Mouse (Mus musculus) stomach, embryonic 14.5 days (tissue): ENCODE measurements at regions not wholly inside any gene's neighbourhood (a gene's known extent, or its start where the extent isn't known, plus 50 kb on each side); places are given as distances from the start of the nearest gene placed in this dataset.

ENCODE experiments used
- ATAC-seq: fragments of 200-750 bp; cut with Nextera tagmentation; 2 replicates; pipeline ENCODE4 v1.8.0; 2017; ENCODE audit warnings: low read depth, moderate TSS enrichment; ENCODE audit not compliant: insufficient number of reproducible peaks, insufficient read depth, low FRiP score
- H3K27ac ChIP-seq: fragments of 300-500 bp; sonication (generic); 2 replicates; pipeline ENCODE4 v1.5.1; 2014; ENCODE audit warnings: mild to moderate bottlenecking, low read length, moderate library complexity, mixed read lengths
- H3K27me3 ChIP-seq: fragments of 300-500 bp; sonication (generic); 2 replicates; pipeline ENCODE4 v1.6.1; 2014; ENCODE audit warnings: low read length, control low read depth, mixed read lengths; ENCODE audit not compliant: control insufficient read depth, insufficient read depth
- H3K36me3 ChIP-seq: fragments of 300-500 bp; sonication (generic); 2 replicates; pipeline ENCODE4 v1.6.1; 2014; ENCODE audit warnings: mild to moderate bottlenecking, control low read depth, low read length, moderate library complexity, mixed read lengths; ENCODE audit not compliant: control insufficient read depth, insufficient read depth
- H3K4me1 ChIP-seq: fragments of 300-500 bp; sonication (generic); 2 replicates; pipeline ENCODE4 v1.6.1; 2014; ENCODE audit warnings: low read length, control low read depth, mixed read lengths; ENCODE audit not compliant: control insufficient read depth, insufficient read depth
- H3K4me2 ChIP-seq: fragments of 300-500 bp; sonication (generic); replicated peaks from 2 replicates; pipeline ENCODE4 v1.6.1; 2014; ENCODE audit warnings: low read depth, low read length, control low read depth
- H3K4me3 ChIP-seq: fragments of 300-500 bp; sonication (generic); 2 replicates; pipeline ENCODE4 v1.5.1; 2014; ENCODE audit warnings: low read depth, low read length, control low read depth
- H3K9ac ChIP-seq: fragments of 300-500 bp; sonication (generic); replicated peaks from 2 replicates; pipeline ENCODE4 v1.6.1; 2014; ENCODE audit warnings: low read depth, mild to moderate bottlenecking, control low read depth, low read length, moderate library complexity, mixed read lengths
- H3K9me3 ChIP-seq: fragments of 300-500 bp; sonication (generic); 2 replicates; pipeline ENCODE4 v1.6.1; 2016; ENCODE audit warnings: low read depth, low read length, control low read depth; ENCODE audit not compliant: control insufficient read depth
- WGBS: fragments of 180-500 bp; shearing (Covaris S2); extraction: QIAGEN DNeasy Blood & Tissue Kit; methylation state at CpG from one replicate; pipeline ENCODE4 v1.1.7; 2014; 5-methylcytosine and 5-hydroxymethylcytosine counted together

GRCm38 (mm10) chr10:92006467-92006866 is 715.8 kb downstream of the Nedd1 start:
- Histone ChIP-seq H3K27me3 (no peaks in the 10 kb centered on the region), H3K9ac (no peak overlapping the region), H3K9me3 (no peaks in the 10 kb centered on the region), H3K27ac (no peak overlapping the region), H3K4me2 (no peak overlapping the region), H3K4me1 (no peaks in the 10 kb centered on the region), H3K36me3 (no peaks in the 10 kb centered on the region), H3K4me3 (no peak overlapping the region)
- no peak for ATAC-seq
- 75% methylated on average over 3 of the region's 3 CpGs for WGBS

- ATAC-seq, result no peak
- H3K27me3 ChIP-seq, result no peaks in the 10 kb centered on the region
- no peak overlapping the region for H3K4me3 ChIP-seq
- no peaks in the 10 kb centered on the region for H3K4me1 ChIP-seq
- no peak overlapping the region for H3K4me2 ChIP-seq
- no peak overlapping the region for H3K9ac ChIP-seq
- no peaks in the 10 kb centered on the region for H3K9me3 ChIP-seq
- H3K27ac ChIP-seq, result no peak overlapping the region
- no peaks in the 10 kb centered on the region for H3K36me3 ChIP-seq
- 82% methylated on average over 4 of the region's 4 CpGs for WGBS
Observed at GRCm38 (mm10) chr10:91991040-91991439, 731.2 kb downstream of the Nedd1 start.

DNA sequence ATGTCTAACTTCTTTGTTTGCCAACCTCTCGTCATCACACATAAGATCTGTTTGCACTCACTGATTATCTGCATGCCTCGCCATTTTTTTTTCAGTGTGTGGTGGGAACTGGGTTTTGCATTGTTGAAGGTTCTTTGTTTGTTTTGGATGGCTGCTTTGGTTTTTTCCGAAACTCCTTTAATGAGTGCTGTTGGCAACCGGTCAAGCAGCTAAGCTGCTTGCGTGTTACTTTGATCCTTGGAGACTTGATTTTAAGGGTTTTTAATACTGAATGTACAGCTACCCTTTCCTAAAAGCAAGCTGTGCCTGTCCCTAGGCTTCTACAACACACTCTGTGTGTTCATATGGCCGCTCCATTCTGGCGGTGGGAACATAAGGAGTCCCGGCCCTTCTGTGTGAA is 733.9 kb downstream of the Nedd1 start:
- ATAC-seq, result no peak
- 80% methylated on average over 8 of the region's 8 CpGs for WGBS

GRCm38 (mm10) chr10:91979841-91980240 is 742.4 kb downstream of the Nedd1 start:
- Histone ChIP-seq H3K9me3 (no peaks in the 10 kb centered on the region), H3K27me3 (no peaks in the 10 kb centered on the region), H3K9ac (no peak overlapping the region), H3K27ac (no peak overlapping the region), H3K36me3 (no peaks in the 10 kb centered on the region), H3K4me3 (no peak overlapping the region), H3K4me1 (no peaks in the 10 kb centered on the region), H3K4me2 (no peak overlapping the region)
- no peak for ATAC-seq
- 74% methylated on average over 2 of the region's 2 CpGs for WGBS

More for the DNA sequence above, 733.9 kb downstream of the Nedd1 start:
- Histone ChIP-seq H3K4me1 (no peaks in the 10 kb centered on the region), H3K4me3 (no peak overlapping the region), H3K36me3 (no peaks in the 10 kb centered on the region), H3K4me2 (no peak overlapping the region), H3K9ac (no peak overlapping the region), H3K27ac (no peak overlapping the region), H3K9me3 (no peaks in the 10 kb centered on the region), H3K27me3 (no peaks in the 10 kb centered on the region)

- Histone ChIP-seq H3K4me3 (no peak overlapping the region), H3K9me3 (no peaks in the 10 kb centered on the region), H3K4me2 (no peak overlapping the region), H3K4me1 (no peaks in the 10 kb centered on the region), H3K27me3 (no peaks in the 10 kb centered on the region), H3K9ac (no peak overlapping the region), H3K27ac (no peak overlapping the region), H3K36me3 (no peaks in the 10 kb centered on the region)
- ATAC-seq, result no peak
- 75% methylated on average over 2 of the region's 2 CpGs for WGBS
Observed at GRCm38 (mm10) chr10:91971951-91972350, 750.3 kb downstream of the Nedd1 start.

DNA sequence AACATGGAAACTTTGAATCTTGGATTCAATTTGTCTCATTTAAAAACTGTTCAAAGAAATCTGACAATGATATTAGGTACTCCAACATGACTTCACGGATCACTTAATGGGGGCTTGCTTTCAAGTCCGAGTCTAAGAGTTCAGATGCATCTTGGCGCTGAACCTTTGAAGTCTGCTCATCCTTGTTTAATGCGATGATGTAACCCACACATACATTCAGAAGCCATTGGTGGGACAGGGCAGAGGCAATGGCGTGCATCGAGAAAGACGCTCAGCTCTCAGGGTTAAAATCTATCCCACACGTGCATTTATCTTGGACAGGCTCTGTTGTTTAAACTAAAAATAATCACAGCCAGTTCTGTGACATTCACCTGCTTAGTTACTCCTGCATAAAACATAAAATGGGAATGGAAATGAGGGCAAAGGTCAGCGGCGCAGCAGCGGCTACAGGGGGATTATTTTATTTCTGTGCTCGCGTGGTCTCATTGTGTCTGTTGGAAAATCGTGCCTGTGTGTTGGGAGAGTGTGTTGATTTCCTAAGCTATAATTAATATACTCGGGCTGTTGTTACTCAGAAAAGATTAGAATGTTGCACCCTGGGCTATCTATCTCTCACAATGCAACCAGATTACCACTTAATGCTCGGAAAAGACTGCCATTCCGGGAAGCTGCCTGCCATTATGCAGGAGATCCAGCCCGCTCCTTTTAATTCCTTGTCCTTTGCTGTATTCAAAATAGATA is 754.5 kb downstream of the Nedd1 start:
- no peaks in the 10 kb centered on the region for H3K36me3 ChIP-seq
- 82% methylated on average over 18 of the region's 18 CpGs for WGBS
- H3K4me2 ChIP-seq, result no peak overlapping the region
- H3K27me3 ChIP-seq, result no peaks in the 10 kb centered on the region
- ATAC-seq, result no peak
- H3K9ac ChIP-seq, result no peak overlapping the region
- no peaks in the 10 kb centered on the region for H3K9me3 ChIP-seq
- no peaks in the 10 kb centered on the region for H3K4me1 ChIP-seq
- H3K4me3 ChIP-seq, result no peak overlapping the region
- H3K27ac ChIP-seq, result no peak overlapping the region

- ATAC-seq, result no peak
- Histone ChIP-seq H3K4me3 (no peak overlapping the region), H3K4me2 (no peak overlapping the region), H3K4me1 (no peaks in the 10 kb centered on the region), H3K27me3 (no peaks in the 10 kb centered on the region), H3K9me3 (no peaks in the 10 kb centered on the region), H3K9ac (no peak overlapping the region), H3K27ac (no peak overlapping the region), H3K36me3 (no peaks in the 10 kb centered on the region)
- WGBS, result 79% methylated on average over 6 of the region's 6 CpGs
Observed at GRCm38 (mm10) chr10:91959734-91960492, 762.3 kb downstream of the Nedd1 start.

- WGBS, result 71% methylated on average over 1 of the region's 1 CpGs
- no peaks in the 10 kb centered on the region for H3K27me3 ChIP-seq
- no peaks in the 10 kb centered on the region for H3K4me1 ChIP-seq
- H3K9me3 ChIP-seq, result no peaks in the 10 kb centered on the region
- no peaks in the 10 kb centered on the region for H3K36me3 ChIP-seq
- H3K27ac ChIP-seq, result peak overlapping the region; percentile 10; the same call in 1 of the 2 replicates
- no peak overlapping the region for H3K9ac ChIP-seq
- H3K4me3 ChIP-seq, result no peak overlapping the region
- peak; percentile 84 for ATAC-seq
- H3K4me2 ChIP-seq, result no peak overlapping the region
Observed at GRCm38 (mm10) chr10:91953078-91953477, 769.1 kb downstream of the Nedd1 start.
